Mouse (Mus musculus) kidney, embryonic 16.5 days (tissue): ENCODE data around the gene Dnaic1. TPM values are rescaled to one million over a fixed set of nuclear protein-coding genes. Genes with fewer than 3 reads are reported as not detected.

Experiments used
- ATAC-seq: fragments of 200-750 bp; cut with Nextera tagmentation; 2 replicates; pipeline ENCODE4 v1.8.0; 2017; ENCODE audit warnings: moderate TSS enrichment; ENCODE audit not compliant: low FRiP score, low TSS enrichment
- H3K27ac ChIP-seq: fragments of 300-500 bp; sonication (generic); 2 replicates; pipeline ENCODE4 v1.5.1; 2014; ENCODE audit warnings: low read length
- H3K27me3 ChIP-seq: fragments of 300-500 bp; sonication (generic); 2 replicates; pipeline ENCODE4 v1.6.1; 2014; ENCODE audit warnings: low read length, control low read depth, mixed read lengths; ENCODE audit not compliant: insufficient read depth
- H3K36me3 ChIP-seq: fragments of 300-500 bp; sonication (generic); 2 replicates; pipeline ENCODE4 v1.6.1; 2014; ENCODE audit warnings: low read length, control low read depth, mixed read lengths; ENCODE audit not compliant: insufficient read depth
- H3K4me1 ChIP-seq: fragments of 300-500 bp; sonication (generic); 2 replicates; pipeline ENCODE4 v1.6.1; 2014; ENCODE audit warnings: low read length, control low read depth, mixed read lengths; ENCODE audit not compliant: insufficient read depth
- H3K4me2 ChIP-seq: fragments of 300-500 bp; sonication (generic); replicated peaks from 2 replicates; pipeline ENCODE4 v1.6.1; 2014; ENCODE audit warnings: low read depth, low read length
- H3K4me3 ChIP-seq: fragments of 300-500 bp; sonication (generic); 2 replicates; pipeline ENCODE4 v1.5.1; 2014; ENCODE audit warnings: mild to moderate bottlenecking, low read length
- H3K9ac ChIP-seq: fragments of 300-500 bp; sonication (generic); replicated peaks from 2 replicates; pipeline ENCODE4 v1.6.1; 2014; ENCODE audit warnings: low read length
- H3K9me3 ChIP-seq: fragments of 300-500 bp; sonication (generic); 2 replicates; pipeline ENCODE4 v1.6.1; 2016; ENCODE audit warnings: low read length, control low read depth
- WGBS: fragments of 180-500 bp; shearing (Covaris S2); extraction: QIAGEN DNeasy Blood & Tissue Kit; methylation state at CpG from one replicate; pipeline ENCODE4 v1.1.7; 2014; 5-methylcytosine and 5-hydroxymethylcytosine counted together
- polyA plus RNA-seq: library from polyadenylated mRNA; unstranded; fragments of >200 nt; fragmentation: Nextera tagmentation; extraction: Ambion mirVana; gene quantifications from 2 replicates; pipeline ENCODE4 v1.2.1, GENCODE M21; 2015

The Dnaic1 gene
- polyA plus RNA-seq, 1 experiment from 2014 or later, result 1.2 TPM

DNA sequence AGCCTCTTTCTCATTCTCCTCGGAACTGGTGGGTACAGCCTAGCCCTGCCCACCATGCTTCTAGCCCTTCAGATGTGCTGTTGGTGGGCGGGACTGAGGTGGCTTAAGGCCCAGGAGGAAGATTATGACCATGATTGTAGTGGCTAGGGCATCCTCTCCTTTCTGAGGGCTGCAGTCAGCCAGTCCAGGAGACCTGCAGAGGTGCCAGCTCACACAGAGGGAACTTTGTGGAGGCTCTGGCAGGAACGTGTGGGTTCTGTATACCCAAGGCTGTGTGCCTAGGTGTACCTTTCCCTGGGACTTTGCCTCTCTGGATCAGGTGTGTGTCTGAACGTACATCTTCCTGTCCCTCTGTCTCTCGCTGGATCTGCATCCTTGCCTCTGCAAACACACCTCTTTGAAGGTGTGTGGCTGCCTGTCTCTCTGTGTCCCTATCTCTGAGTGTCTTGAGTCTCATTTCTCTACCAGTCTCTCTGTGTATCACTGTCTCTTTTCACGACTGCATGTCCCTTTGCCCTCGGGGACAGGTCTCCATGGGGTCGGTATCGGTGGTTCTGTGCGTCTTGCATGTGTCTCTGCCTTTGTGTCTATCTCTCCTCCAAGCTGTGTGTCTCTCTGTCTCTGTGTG lies 69.8 kb downstream of the Dnaic1 start:
- ATAC-seq, result no peak
- H3K27me3 ChIP-seq, result no peaks in the 10 kb centered on the region; the same call in 1 of the 2 replicates
- H3K4me1 ChIP-seq, result peaks cover 32% of the 10 kb centered on the region
- H3K27ac ChIP-seq, result peak overlapping the region; percentile 42; the same call in 1 of the 2 replicates
- peak overlapping the region; percentile 75 for H3K4me2 ChIP-seq
- no peaks in the 10 kb centered on the region for H3K9me3 ChIP-seq
- peak overlapping the region; percentile 77 for H3K9ac ChIP-seq
- no peaks in the 10 kb centered on the region for H3K36me3 ChIP-seq
- peak overlapping the region; percentile 57 for H3K4me3 ChIP-seq
- WGBS, result 13% methylated on average over 10 of the region's 10 CpGs

DNA sequence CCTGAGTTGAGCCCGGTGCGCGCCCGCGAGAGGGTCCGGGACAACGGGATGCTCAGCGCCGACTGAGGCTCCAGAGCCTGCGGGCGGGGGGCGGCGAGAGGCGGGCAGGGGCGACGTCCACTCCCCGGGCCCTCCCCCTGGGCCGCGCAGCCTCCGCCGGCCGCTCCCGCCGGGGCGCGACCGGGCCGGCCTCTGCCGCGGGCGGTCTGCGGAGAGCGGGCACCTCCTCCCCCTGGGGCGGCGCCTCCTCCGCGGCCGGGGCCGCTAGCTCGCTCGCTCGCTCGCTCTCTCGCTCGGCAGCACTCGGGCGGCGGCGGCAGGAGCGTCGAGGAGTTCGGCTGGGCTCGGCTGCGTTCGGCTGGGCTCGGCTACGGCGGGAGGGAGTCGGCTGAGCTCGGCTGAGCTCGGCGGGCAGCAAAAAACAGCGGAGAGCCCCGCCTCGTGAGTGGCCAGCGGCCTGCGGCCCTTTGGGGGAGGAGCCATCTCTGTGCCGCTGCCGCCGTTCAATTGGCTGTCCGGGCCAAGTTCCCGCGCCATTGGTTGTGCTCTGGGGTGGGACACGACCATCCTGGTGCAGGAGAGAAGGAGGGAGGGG lies 70.4 kb downstream of the Dnaic1 start, which contains the start of gene Enho:
Gene Enho (minus strand): TSS at position 412 of the 595 bp plus-strand sequence.
- 0% methylated on average over 68 of the region's 74 CpGs for WGBS
- H3K27ac ChIP-seq, result peak within 1 kb of the TSS; percentile 42
- H3K4me2 ChIP-seq, result peak within 1 kb of the TSS; percentile 75
- no peaks in the 10 kb centered on the region for H3K9me3 ChIP-seq
- peaks cover 32% of the 10 kb centered on the region for H3K4me1 ChIP-seq
- no peaks in the 10 kb centered on the region; the same call in 1 of the 2 replicates for H3K27me3 ChIP-seq
- peak; percentile 91 for ATAC-seq
- H3K36me3 ChIP-seq, result no peaks in the 10 kb centered on the region
- peak within 1 kb of the TSS; percentile 77 for H3K9ac ChIP-seq
- H3K4me3 ChIP-seq, result peak within 1 kb of the TSS; percentile 57

DNA sequence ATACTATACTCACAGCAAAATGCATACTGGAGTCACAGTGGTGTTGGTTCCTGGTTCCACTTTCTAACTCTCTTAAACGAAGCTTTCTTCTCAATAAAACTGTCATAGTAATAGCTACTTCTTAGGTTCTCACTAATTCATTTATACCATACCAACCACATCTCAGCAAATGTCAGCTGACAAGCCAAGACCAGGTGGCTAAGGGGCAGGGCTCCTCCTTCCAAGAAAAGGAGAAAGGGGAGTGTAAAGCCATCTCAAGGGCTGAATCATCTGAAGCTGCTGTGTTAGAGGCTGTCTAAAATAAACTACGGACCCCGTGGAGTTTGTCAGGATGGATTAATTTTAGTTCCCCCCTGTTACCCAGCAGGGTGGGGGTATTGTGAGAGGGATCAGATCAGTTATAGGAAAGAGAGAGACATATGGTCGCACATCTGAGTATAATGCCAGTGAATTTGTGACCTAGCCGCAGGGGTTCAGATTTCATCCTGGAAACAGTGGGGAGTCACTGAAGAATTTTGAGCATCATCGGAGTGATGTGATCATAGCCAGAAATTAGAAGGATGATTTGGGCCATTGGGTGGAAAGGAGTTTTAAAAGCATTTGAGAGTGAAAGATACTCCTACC lies 71.7 kb downstream of the Dnaic1 start:
- peaks cover 21% of the 10 kb centered on the region for H3K4me1 ChIP-seq
- H3K36me3 ChIP-seq, result no peaks in the 10 kb centered on the region
- H3K27ac ChIP-seq, result no peak overlapping the region
- WGBS, result 86% methylated on average over 6 of the region's 6 CpGs
- H3K4me3 ChIP-seq, result no peak overlapping the region
- no peak overlapping the region for H3K4me2 ChIP-seq
- no peak overlapping the region for H3K9ac ChIP-seq
- H3K9me3 ChIP-seq, result no peaks in the 10 kb centered on the region
- no peak for ATAC-seq
- H3K27me3 ChIP-seq, result no peaks in the 10 kb centered on the region; the same call in 1 of the 2 replicates

DNA sequence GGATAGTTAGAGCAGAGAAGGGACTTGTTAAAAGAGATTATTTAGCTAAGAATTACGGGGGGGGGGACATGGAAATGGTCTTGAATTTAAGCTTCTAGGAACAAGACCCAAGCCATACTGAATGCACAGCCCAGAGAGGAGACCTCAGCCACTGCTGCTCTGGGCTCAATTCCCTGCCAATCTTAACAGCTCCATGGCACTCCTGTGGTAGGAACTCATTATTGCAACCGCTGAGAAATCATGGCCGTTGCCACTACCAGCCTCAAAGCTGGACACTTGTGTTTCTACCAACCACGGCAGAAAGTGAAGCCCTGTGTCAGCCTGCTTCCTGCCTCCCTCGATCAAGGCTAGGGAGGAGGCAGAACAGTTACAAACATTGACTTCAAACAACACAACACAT lies 75.9 kb downstream of the Dnaic1 start:
- no peak overlapping the region for H3K27ac ChIP-seq
- 21% methylated on average over 5 of the region's 5 CpGs for WGBS
- H3K4me2 ChIP-seq, result no peak overlapping the region
- H3K9ac ChIP-seq, result no peak overlapping the region
- no peak overlapping the region for H3K4me3 ChIP-seq
- ATAC-seq, result 0 out of 2 replicates have a peak, but pooled peaks have one; percentile 16
- no peaks in the 10 kb centered on the region for H3K27me3 ChIP-seq
- H3K9me3 ChIP-seq, result no peaks in the 10 kb centered on the region
- H3K4me1 ChIP-seq, result 0 out of 2 replicates have a peak, but pooled peaks cover 3% of the 10 kb centered on the region
- H3K36me3 ChIP-seq, result no peaks in the 10 kb centered on the region

DNA sequence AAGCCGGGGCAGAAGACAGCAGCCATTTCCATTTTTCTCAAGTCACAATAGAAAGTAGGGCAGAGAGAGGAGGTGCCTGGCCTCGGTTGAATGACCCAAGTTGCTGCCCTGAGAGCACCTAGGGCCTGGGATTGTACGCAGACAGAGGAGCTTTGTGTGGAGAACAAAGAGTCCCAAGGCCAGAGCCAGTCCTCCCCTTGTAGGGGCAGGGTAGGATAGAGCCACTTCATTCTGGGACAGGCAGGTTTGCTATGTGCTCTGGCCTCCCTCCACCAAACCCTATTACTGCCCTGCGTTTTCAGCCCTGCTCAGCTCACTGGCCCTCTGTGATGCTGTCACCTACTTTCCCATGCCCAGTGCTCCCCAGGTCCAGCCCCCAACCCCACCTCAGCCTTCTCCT lies 78.6 kb downstream of the Dnaic1 start:
- H3K27ac ChIP-seq, result no peak overlapping the region
- no peak overlapping the region for H3K4me2 ChIP-seq
- 54% methylated on average over 4 of the region's 4 CpGs for WGBS
- H3K27me3 ChIP-seq, result no peaks in the 10 kb centered on the region
- H3K4me1 ChIP-seq, result no peaks in the 10 kb centered on the region
- no peak overlapping the region for H3K9ac ChIP-seq
- H3K36me3 ChIP-seq, result no peaks in the 10 kb centered on the region
- ATAC-seq, result peak; percentile 50; the same call in 1 of the 2 replicates
- H3K9me3 ChIP-seq, result no peaks in the 10 kb centered on the region
- no peak overlapping the region for H3K4me3 ChIP-seq

DNA sequence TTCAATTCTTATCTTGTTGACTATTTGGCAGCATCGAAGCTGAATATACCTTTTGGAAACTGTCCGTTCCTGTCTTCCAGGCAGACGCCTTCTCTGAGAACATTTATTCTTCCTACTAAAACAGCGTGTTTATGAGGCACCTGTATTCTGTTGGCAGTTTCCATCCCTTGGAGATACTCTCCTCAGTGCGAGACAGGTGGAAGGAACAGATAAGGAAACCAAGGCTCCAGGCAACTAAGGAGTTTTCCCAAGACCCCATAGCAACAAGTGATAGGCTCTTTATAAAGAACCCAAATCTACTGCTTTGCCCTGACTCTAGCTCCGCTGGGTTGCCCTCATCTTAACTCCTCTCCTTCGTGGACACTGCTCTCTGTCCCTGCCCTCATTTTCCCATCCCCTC lies 79.1 kb downstream of the Dnaic1 start:
- Histone ChIP-seq H3K4me3 (no peak overlapping the region), H3K36me3 (no peaks in the 10 kb centered on the region), H3K27ac (no peak overlapping the region), H3K9me3 (no peaks in the 10 kb centered on the region), H3K9ac (no peak overlapping the region), H3K4me1 (no peaks in the 10 kb centered on the region), H3K4me2 (no peak overlapping the region), H3K27me3 (no peaks in the 10 kb centered on the region)
- no peak for ATAC-seq
- WGBS, result 69% methylated on average over 7 of the region's 7 CpGs

DNA sequence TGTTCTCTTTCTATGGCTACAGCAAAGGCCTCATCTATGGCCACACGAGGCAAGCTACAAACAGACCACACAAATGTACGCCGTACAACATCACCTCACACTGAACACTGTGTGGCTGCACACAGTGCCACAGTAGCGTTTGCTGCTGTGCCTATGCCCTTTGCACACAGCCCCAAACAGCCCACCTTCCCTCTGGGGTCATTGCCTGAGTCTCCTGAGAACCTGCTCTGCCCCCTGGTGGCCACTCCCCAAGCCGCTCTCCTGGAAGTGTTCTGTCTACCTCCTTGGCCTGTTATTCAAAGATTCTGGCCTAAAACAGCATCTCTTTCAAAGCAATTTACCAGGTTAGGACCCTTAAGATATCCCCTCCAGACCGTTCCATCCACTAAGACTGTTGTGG lies 83.7 kb downstream of the Dnaic1 start:
- Histone ChIP-seq H3K4me1 (peaks cover 9% of the 10 kb centered on the region; the same call in 1 of the 2 replicates), H3K36me3 (no peaks in the 10 kb centered on the region), H3K4me2 (no peak overlapping the region), H3K27me3 (no peaks in the 10 kb centered on the region), H3K9ac (no peak overlapping the region), H3K27ac (no peak overlapping the region), H3K4me3 (no peak overlapping the region), H3K9me3 (no peaks in the 10 kb centered on the region)
- ATAC-seq, result peak; percentile 37; the same call in 1 of the 2 replicates
- WGBS, result 36% methylated on average over 6 of the region's 6 CpGs

DNA sequence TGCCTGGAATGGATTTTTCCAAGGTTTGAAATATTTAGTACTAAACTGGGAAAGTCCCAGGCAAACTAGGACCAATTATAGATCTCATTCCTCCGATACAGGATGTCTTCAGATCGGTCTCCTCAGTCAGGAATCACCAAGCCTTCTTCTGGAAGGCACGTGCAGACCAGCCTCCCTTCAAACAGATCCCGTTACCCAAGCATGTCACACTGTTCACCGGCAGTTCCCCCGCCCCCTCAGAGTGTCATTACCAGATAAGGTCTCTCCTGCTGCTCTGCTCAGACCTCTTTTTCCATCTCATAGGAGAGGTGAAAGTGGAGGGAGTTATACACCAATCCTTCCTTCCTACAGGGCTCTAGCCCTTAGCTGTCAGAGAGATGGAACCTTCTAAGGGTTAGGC lies 84.2 kb downstream of the Dnaic1 start:
- ATAC-seq, result no peak
- Histone ChIP-seq H3K9me3 (no peaks in the 10 kb centered on the region), H3K27ac (no peak overlapping the region), H3K27me3 (no peaks in the 10 kb centered on the region), H3K4me2 (no peak overlapping the region), H3K4me3 (no peak overlapping the region), H3K9ac (no peak overlapping the region), H3K36me3 (no peaks in the 10 kb centered on the region), H3K4me1 (peaks cover 13% of the 10 kb centered on the region; the same call in 1 of the 2 replicates)
- WGBS, result 49% methylated on average over 6 of the region's 6 CpGs

DNA sequence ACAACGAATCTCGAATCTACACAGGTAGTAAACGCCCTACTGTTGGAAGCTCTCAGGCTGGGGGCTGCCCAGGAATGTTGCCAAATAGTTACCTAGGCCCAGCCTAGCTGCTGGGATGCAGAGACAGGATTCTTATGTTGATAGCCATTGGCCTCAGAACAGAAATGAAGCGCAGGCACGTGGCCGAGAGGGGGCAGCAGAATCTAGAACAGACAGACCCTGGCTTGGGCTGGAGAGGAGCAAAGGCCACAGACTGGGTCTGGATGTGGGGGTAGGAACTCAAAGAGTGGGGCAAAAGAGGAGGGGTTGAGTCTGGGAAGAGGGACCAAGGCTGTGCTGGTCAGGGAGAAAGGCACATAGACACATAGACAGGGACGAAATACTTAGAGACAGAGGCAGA lies 84.6 kb downstream of the Dnaic1 start:
- Histone ChIP-seq H3K27me3 (no peaks in the 10 kb centered on the region), H3K27ac (no peak overlapping the region), H3K4me2 (no peak overlapping the region), H3K9ac (no peak overlapping the region), H3K36me3 (no peaks in the 10 kb centered on the region), H3K4me3 (no peak overlapping the region), H3K4me1 (peaks cover 17% of the 10 kb centered on the region), H3K9me3 (no peaks in the 10 kb centered on the region)
- ATAC-seq, result peak; percentile 42; the same call in 1 of the 2 replicates
- 13% methylated on average over 7 of the region's 7 CpGs for WGBS

DNA sequence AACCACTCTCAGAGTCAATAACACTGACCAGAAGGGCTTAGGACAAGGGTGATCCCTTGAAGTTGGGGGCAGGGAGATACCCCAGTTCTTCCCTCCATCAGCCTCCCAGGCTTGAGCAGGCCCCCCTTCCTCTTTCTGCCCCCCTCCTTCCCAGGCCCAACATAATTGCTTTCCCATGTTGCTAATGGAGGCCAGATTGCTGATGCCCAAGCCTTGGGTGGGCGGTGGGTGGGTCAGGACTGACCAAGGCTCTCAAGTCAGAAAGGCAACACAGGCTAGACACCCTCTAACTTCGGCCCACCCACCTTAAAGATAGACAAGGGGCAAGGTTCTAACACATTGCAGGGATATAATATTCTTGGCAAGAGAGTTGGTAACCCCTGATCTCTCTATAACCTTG lies 86.0 kb downstream of the Dnaic1 start:
- WGBS, result 86% methylated on average over 2 of the region's 2 CpGs
- H3K4me2 ChIP-seq, result no peak overlapping the region

More for the DNA sequence above, 86.0 kb downstream of the Dnaic1 start:
- no peak overlapping the region for H3K4me3 ChIP-seq
- H3K4me1 ChIP-seq, result peaks cover 22% of the 10 kb centered on the region
- no peaks in the 10 kb centered on the region for H3K27me3 ChIP-seq
- no peaks in the 10 kb centered on the region for H3K9me3 ChIP-seq
- H3K36me3 ChIP-seq, result no peaks in the 10 kb centered on the region
- H3K27ac ChIP-seq, result no peak overlapping the region
- no peak overlapping the region for H3K9ac ChIP-seq
- no peak for ATAC-seq
